Mouse (Mus musculus) intestine, embryonic 15.5 days (tissue): Measurements from ENCODE around the gene Itga1. TPM values are rescaled to one million over a fixed set of nuclear protein-coding genes. Genes with fewer than 3 reads are reported as not detected.
A peak's percentile ranks its signal among the peaks of the same experiment; 100 is the strongest.

Experiments used
- ATAC-seq: fragments of 200-750 bp; cut with Nextera tagmentation; 2 replicates; pipeline ENCODE4 v1.8.0; 2017; ENCODE audit warnings: moderate TSS enrichment, moderate library complexity
- H3K27ac ChIP-seq: fragments of 300-500 bp; sonication (generic); 2 replicates; pipeline ENCODE4 v1.5.1; 2015; ENCODE audit warnings: mild to moderate bottlenecking, inconsistent platforms
- H3K27me3 ChIP-seq: fragments of 300-500 bp; sonication (generic); replicated peaks from 2 replicates; pipeline ENCODE4 v1.6.1; 2015; ENCODE audit warnings: inconsistent platforms
- H3K36me3 ChIP-seq: fragments of 300-500 bp; sonication (generic); 2 replicates; pipeline ENCODE4 v1.6.1; 2015; ENCODE audit warnings: inconsistent platforms
- H3K4me1 ChIP-seq: fragments of 300-500 bp; sonication (generic); replicated peaks from 2 replicates; pipeline ENCODE4 v1.6.1; 2015; ENCODE audit warnings: inconsistent platforms
- H3K4me2 ChIP-seq: fragments of 300-500 bp; sonication (generic); replicated peaks from 2 replicates; pipeline ENCODE4 v1.6.1; 2015; ENCODE audit warnings: mild to moderate bottlenecking, inconsistent platforms
- H3K4me3 ChIP-seq: fragments of 300-500 bp; sonication (generic); replicated peaks from 2 replicates; pipeline ENCODE4 v1.5.1; 2015; ENCODE audit warnings: inconsistent platforms
- H3K9ac ChIP-seq: fragments of 300-500 bp; sonication (generic); 2 replicates; pipeline ENCODE4 v1.6.1; 2015; ENCODE audit warnings: inconsistent platforms
- H3K9me3 ChIP-seq: fragments of 300-500 bp; sonication (generic); 2 replicates; pipeline ENCODE4 v1.6.1; 2016; ENCODE audit warnings: inconsistent platforms
- WGBS: fragments of 180-500 bp; shearing (Covaris S2); methylation state at CpG from one replicate; pipeline ENCODE4 v1.1.7; 2015; 5-methylcytosine and 5-hydroxymethylcytosine counted together
- polyA plus RNA-seq: library from polyadenylated mRNA; unstranded; fragments of >200 nt; fragmentation: Nextera tagmentation; extraction: Ambion mirVana; gene quantifications from 2 replicates; pipeline ENCODE4 v1.2.1, GENCODE M21; 2015

The Itga1 gene
- polyA plus RNA-seq, 1 experiment from 2014 or later = 18.0 TPM

DNA sequence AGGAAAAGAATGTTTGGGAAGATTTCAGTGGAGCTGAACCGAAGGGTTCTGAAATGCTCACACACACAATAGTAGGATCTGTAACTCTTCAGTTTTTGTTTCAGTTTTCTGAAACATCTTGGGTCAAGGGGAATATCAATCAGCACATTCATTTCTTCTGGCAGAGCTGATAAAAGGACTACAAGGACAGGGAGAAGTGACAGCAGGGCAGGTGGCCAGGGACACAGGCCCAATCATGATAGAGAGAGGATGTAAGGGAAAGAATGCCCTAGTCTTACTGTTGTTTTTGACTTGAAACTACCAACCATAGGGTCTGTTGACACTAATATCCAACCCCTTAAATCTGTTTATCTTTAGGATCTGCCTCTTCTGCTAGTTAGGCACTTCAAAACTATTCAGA, 22.8 kb upstream of the Itga1 start:
- H3K4me3 ChIP-seq = no peak overlapping the region
- no peaks in the 10 kb centered on the region for H3K4me1 ChIP-seq
- no peak overlapping the region for H3K4me2 ChIP-seq
- no peaks in the 10 kb centered on the region for H3K27me3 ChIP-seq
- no peaks in the 10 kb centered on the region for H3K9me3 ChIP-seq
- 79% methylated on average over 1 of the region's 1 CpGs for WGBS
- no peak overlapping the region for H3K27ac ChIP-seq
- ATAC-seq = no peak
- H3K36me3 ChIP-seq = no peaks in the 10 kb centered on the region
- H3K9ac ChIP-seq = no peak overlapping the region

DNA sequence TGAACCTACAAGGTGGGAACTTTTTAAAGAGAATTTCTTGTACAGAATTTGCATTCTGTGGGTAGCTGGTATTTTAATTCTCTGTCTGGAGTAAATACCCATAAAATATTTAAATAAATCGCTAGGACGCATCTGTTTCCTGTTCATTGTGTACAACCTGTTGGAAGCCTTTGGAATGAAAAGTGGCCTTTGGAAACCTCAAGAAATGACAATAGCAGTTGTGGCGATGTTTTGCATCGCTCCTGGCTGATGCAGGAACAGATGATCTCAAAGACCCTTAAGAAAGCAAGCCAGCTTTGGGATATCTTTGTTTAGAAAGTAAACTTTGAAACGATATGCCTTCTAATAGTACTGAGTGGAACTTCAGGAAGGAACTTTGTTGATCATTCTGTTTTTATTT, 17.0 kb upstream of the Itga1 start:
- no peak for ATAC-seq
- Histone ChIP-seq H3K27me3 (no peaks in the 10 kb centered on the region), H3K4me2 (no peak overlapping the region), H3K9me3 (no peaks in the 10 kb centered on the region), H3K9ac (no peak overlapping the region), H3K27ac (no peak overlapping the region), H3K36me3 (no peaks in the 10 kb centered on the region), H3K4me3 (no peak overlapping the region), H3K4me1 (no peaks in the 10 kb centered on the region)
- 68% methylated on average over 5 of the region's 5 CpGs for WGBS

DNA sequence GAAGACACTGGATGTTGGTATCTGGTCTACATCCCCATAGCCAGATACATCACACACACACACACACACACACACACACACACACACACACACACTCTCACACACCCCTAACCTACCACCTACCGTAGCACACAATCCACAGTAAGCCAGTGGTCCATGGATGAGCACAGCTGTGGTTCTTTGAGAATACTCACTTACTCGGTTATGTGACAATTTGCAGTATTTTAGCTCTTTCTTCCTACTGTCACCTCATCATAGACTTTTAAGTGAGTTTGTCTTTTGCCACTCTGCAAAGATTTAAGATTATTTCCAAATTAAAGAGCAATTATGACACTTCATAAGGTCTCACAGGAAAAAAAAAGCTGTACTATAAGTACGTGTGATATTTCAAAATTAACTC, 16.4 kb upstream of the Itga1 start:
- WGBS = 85% methylated on average over 3 of the region's 3 CpGs
- no peak overlapping the region for H3K4me2 ChIP-seq
- ATAC-seq = no peak
- H3K4me1 ChIP-seq = no peaks in the 10 kb centered on the region
- no peak overlapping the region for H3K9ac ChIP-seq
- no peaks in the 10 kb centered on the region for H3K36me3 ChIP-seq
- no peak overlapping the region for H3K4me3 ChIP-seq
- H3K9me3 ChIP-seq = no peaks in the 10 kb centered on the region
- H3K27ac ChIP-seq = no peak overlapping the region
- H3K27me3 ChIP-seq = no peaks in the 10 kb centered on the region

DNA sequence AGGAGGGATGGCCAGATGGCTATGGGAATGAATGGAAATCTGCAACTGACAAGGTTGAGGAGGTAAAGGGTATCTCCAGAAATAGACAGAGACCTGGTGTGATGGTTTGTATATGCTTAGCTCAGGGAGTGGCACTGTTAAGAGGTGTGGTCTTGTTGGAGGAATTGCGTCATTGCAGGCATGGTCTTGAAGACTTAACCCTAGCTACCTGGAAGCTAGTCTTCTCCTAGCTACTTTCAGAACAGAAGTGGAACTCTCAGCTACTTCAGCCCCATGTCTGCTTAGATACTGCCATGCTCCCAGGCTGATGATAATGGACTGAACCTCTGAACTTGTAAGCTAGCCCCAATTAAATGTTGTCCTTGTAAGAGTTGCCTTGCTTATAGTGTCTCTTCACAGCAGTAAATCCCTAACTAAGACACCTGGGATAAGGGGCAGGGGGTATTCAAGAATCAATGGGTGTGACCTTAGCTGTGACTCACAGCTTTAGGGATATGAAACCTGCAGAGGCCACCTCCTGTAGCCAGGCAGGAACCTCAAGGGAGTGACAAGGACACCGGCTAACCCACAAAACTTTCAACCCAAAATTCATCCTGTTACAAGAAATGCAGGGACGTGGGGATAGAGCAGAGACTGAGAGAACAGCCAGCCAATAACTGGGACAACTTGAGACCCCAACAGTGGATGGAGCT, 15.3 kb upstream of the Itga1 start:
- no peaks in the 10 kb centered on the region for H3K27me3 ChIP-seq
- H3K9ac ChIP-seq = no peak overlapping the region
- no peaks in the 10 kb centered on the region for H3K9me3 ChIP-seq
- H3K4me2 ChIP-seq = no peak overlapping the region
- no peaks in the 10 kb centered on the region for H3K4me1 ChIP-seq
- 83% methylated on average over 3 of the region's 3 CpGs for WGBS
- ATAC-seq = no peak
- no peak overlapping the region for H3K4me3 ChIP-seq
- no peak overlapping the region for H3K27ac ChIP-seq
- H3K36me3 ChIP-seq = no peaks in the 10 kb centered on the region

DNA sequence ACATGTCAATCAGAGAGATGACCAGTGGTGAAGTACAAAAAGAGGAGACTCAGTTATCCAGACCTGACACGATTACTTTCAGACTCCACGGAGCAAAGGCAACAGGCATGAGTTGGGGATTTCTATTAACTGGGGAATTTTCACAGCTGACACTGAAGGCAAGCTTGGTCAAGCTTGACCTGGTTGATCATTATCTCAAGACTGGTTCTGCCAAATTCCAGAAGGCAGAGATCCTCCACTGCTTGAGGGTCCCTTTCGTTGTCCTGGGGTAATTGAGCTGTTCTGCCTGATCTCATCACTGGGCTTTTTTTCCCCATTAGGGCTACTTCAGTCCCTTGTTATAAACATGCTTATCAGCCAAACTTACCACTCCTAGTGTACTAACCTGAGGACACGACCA, 7.9 kb upstream of the Itga1 start:
- no peak overlapping the region for H3K9ac ChIP-seq
- no peak for ATAC-seq
- no peaks in the 10 kb centered on the region for H3K9me3 ChIP-seq
- H3K27ac ChIP-seq = no peak overlapping the region
- no peak overlapping the region for H3K4me3 ChIP-seq
- H3K36me3 ChIP-seq = no peaks in the 10 kb centered on the region
- no peaks in the 10 kb centered on the region for H3K4me1 ChIP-seq
- H3K4me2 ChIP-seq = no peak overlapping the region
- H3K27me3 ChIP-seq = no peaks in the 10 kb centered on the region
- 61% methylated on average over 4 of the region's 4 CpGs for WGBS

DNA sequence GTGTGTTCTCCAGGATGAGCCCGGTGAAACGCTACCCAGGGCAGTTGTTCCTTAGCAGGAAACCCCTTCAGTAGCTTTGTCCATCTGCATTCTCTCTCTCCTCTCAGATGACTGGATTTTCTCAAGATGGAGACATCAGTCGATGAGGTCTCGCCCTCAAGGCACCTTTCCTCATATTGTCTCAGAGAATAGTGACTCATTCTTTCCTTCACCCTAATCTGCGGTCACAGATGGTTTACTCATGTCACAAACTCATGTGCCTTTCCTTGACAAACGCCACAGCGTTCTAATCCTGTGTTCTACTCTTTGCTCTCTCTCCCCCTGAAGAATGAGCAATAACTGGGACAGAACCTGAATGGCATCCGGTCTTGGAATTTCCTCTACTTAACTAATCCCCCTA, 5.7 kb upstream of the Itga1 start:
- WGBS = 77% methylated on average over 8 of the region's 8 CpGs
- Histone ChIP-seq H3K4me2 (no peak overlapping the region), H3K4me1 (no peaks in the 10 kb centered on the region), H3K27me3 (no peaks in the 10 kb centered on the region), H3K36me3 (no peaks in the 10 kb centered on the region), H3K27ac (no peak overlapping the region), H3K9me3 (no peaks in the 10 kb centered on the region), H3K4me3 (no peak overlapping the region), H3K9ac (no peak overlapping the region)
- ATAC-seq = no peak

DNA sequence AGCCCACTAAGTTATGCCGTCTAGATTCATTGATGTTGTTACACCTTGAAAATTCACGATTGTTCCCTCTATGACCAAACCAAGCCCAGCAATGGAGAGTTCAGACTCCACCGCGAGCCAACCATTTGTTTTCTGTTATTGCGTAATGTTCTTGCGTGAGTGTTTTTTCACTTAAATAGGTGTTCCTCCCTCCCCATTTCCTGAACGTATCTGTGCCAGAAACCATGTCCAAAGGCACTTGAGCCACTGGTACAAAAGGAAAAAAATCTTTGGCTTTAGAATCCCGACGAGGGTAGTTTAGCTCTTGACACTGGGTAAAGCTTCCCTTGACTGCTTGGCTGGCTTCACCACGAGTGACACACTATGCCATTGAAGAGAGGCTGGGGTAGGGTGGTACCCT, 4.4 kb upstream of the Itga1 start:
- no peak overlapping the region for H3K4me2 ChIP-seq
- H3K4me3 ChIP-seq = no peak overlapping the region
- H3K4me1 ChIP-seq = 0 out of 2 replicates have a peak, but pooled peaks cover 3% of the 10 kb centered on the region
- H3K36me3 ChIP-seq = no peaks in the 10 kb centered on the region
- no peak overlapping the region for H3K9ac ChIP-seq
- WGBS = 83% methylated on average over 10 of the region's 10 CpGs
- H3K9me3 ChIP-seq = no peaks in the 10 kb centered on the region
- no peaks in the 10 kb centered on the region for H3K27me3 ChIP-seq
- no peak overlapping the region for H3K27ac ChIP-seq
- ATAC-seq = no peak

DNA sequence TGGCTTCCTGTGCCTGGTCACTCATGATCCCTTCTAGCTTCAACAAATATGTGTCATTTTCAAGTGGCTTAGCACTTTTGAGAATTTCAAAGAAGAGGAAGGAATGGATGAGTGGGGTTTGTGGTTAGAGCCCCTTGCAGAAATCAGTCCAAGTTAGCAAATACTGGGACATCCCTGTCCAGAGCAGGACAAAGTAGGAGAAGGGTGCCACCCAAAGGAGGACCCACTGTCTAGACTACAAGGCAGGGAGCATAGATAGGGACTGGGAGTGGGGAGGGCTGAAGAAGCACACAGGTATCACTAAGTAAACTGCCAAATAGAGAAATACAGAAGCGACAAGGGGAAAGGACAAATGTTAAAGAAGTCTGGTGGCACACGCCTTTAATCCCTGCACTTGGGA, 990 bp upstream of the Itga1 start:
- no peaks in the 10 kb centered on the region for H3K9me3 ChIP-seq
- H3K4me2 ChIP-seq = no peak overlapping the region
- H3K36me3 ChIP-seq = no peaks in the 10 kb centered on the region
- H3K27ac ChIP-seq = no peak overlapping the region
- 90% methylated on average over 2 of the region's 2 CpGs for WGBS
- H3K27me3 ChIP-seq = no peaks in the 10 kb centered on the region
- 0 out of 2 replicates have a peak, but pooled peaks cover 3% of the 10 kb centered on the region for H3K4me1 ChIP-seq
- H3K9ac ChIP-seq = no peak overlapping the region
- no peak for ATAC-seq
- no peak overlapping the region for H3K4me3 ChIP-seq

DNA sequence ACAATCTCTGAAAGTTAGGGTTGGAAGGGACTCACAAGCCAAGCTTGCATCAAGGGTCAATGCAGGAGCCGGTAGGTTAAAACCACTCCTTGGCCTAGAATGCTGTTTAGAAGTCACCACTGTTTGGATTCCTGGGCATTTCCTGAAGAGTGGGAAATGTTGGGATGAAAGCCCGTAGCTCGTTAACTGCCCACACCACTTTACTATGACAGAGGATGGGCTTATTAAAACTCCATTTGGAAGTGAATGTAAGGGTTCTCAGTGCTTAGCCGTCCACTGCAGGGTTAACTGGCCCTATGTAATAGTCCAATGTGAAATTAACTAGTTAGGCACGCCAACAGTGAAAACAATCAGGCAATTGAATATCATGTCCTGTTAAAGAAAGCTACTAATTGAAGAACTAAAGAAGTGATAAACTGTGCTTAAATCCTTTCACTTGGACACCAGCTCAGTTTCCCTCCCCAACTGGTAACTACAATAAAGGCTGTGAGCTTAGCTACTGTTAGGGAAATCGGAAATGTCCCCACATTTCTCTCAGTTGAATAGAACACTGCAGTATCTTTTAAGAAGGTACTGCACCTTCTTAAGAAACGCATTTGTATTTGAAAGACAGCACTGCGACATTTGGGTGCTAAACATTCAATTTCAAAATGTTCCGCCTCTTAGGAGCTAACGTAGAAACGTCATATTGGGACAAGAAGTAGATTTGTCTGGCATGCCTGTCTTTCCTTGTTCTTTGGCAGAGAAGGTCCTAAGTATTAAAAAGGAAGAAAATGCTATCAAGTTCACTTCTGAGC, 1.2 kb downstream of the Itga1 start:
- no peak for ATAC-seq
- H3K9ac ChIP-seq = peak overlapping the region; percentile 63; the same call in 1 of the 2 replicates
- H3K4me3 ChIP-seq = peak overlapping the region; percentile 56
- no peaks in the 10 kb centered on the region for H3K27me3 ChIP-seq
- H3K4me1 ChIP-seq = 0 out of 2 replicates have a peak, but pooled peaks cover 5% of the 10 kb centered on the region
- 40% methylated on average over 11 of the region's 11 CpGs for WGBS
- peak overlapping the region; percentile 86 for H3K4me2 ChIP-seq
- H3K36me3 ChIP-seq = no peaks in the 10 kb centered on the region
- peak overlapping the region; percentile 84; the same call in 1 of the 2 replicates for H3K27ac ChIP-seq
- no peaks in the 10 kb centered on the region for H3K9me3 ChIP-seq

DNA sequence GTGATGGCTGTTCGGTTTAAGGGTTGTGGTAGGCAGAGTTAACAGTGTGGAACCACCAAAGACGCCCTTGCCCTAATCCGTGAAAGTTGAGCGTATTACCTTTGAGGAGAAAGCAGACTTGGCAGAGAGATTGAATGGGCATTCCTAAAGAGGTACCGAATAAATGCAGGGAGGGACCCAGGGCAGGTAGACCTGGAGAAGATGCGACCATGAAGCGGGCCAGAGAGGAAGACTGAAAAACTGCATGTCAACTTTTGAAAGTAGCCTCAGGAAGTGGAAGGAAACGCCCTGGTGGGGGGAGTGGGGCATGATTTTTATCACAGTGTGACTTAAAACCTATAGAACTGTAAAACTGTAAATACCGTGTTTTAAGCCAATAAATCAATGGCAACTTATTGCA, 2.4 kb downstream of the Itga1 start:
- no peak overlapping the region for H3K9ac ChIP-seq
- no peaks in the 10 kb centered on the region for H3K9me3 ChIP-seq
- no peaks in the 10 kb centered on the region for H3K27me3 ChIP-seq
- 92% methylated on average over 9 of the region's 9 CpGs for WGBS
- no peak overlapping the region for H3K4me2 ChIP-seq
- no peak overlapping the region for H3K4me3 ChIP-seq
- ATAC-seq = no peak
- H3K27ac ChIP-seq = no peak overlapping the region
- H3K4me1 ChIP-seq = 0 out of 2 replicates have a peak, but pooled peaks cover 5% of the 10 kb centered on the region
- H3K36me3 ChIP-seq = no peaks in the 10 kb centered on the region

DNA sequence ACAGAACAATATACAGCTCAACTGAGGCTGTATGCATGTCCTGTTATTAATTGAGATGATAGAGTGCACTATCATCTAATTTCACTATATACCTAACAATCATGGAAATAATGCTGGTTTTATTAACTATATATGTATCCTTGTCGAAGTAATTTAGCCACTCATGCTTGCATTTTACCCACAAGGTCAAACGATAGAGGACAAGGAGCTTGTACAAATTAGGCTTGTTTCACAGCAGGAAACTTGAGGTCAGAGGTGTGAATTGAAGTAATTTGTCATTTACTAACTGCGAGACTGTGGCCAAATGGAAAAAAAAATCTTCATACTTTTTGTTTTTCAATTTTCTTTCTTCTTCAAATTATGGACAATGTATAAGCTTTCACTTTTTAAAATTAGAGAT, 3.5 kb downstream of the Itga1 start:
- H3K27ac ChIP-seq = no peak overlapping the region
- H3K4me2 ChIP-seq = no peak overlapping the region
- H3K4me3 ChIP-seq = no peak overlapping the region
- H3K36me3 ChIP-seq = no peaks in the 10 kb centered on the region
- no peaks in the 10 kb centered on the region for H3K27me3 ChIP-seq
- ATAC-seq = no peak
- WGBS = 81% methylated on average over 3 of the region's 3 CpGs
- H3K9ac ChIP-seq = no peak overlapping the region
- H3K4me1 ChIP-seq = 0 out of 2 replicates have a peak, but pooled peaks cover 5% of the 10 kb centered on the region
- H3K9me3 ChIP-seq = no peaks in the 10 kb centered on the region

DNA sequence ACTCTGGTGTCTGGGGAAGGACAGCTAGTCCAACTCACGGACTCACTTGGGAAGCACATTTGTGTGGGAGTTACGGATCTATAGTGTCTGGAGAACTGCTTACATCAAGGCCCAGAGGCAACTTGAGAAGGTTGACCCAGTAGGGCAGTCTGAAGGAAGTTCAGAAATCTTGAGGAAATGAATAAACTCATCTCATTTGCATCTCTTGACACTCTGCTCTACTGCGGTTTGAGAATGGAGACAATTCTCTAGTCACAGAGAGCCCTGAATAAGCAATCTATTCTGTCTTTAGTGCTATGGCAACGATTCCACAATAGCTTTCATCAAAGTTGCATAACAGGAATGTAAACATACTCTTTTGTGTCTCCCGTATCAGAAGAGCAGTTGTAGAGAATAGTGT, 4.8 kb downstream of the Itga1 start:
- Histone ChIP-seq H3K9ac (no peak overlapping the region), H3K4me2 (no peak overlapping the region), H3K9me3 (no peaks in the 10 kb centered on the region), H3K36me3 (no peaks in the 10 kb centered on the region), H3K27me3 (no peaks in the 10 kb centered on the region), H3K4me3 (no peak overlapping the region), H3K4me1 (0 out of 2 replicates have a peak, but pooled peaks cover 3% of the 10 kb centered on the region), H3K27ac (no peak overlapping the region)
- no peak for ATAC-seq
- WGBS = 64% methylated on average over 5 of the region's 5 CpGs

DNA sequence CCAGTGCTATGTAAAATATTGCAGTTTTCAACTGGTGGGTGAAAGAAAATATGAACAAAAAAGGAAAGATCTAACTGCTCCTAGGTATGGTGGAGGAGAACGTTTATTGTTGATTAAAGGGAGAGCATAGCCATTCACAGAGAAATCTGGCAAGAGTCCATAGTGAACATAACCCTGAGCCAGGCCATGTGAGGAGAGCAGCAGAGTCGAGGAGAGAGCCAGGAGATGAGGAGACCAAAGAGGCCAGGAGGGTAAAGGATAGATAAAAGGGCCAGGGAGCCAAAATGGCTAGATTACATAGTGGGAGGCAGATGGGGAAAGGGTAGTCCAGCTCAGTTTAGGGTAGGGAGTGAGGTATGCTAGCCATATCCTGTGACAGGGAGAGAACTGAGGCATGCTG, 5.5 kb downstream of the Itga1 start:
- no peak overlapping the region for H3K4me3 ChIP-seq
- no peak overlapping the region for H3K4me2 ChIP-seq
- no peaks in the 10 kb centered on the region for H3K36me3 ChIP-seq
- WGBS = 37% methylated on average over 2 of the region's 2 CpGs
- H3K27me3 ChIP-seq = no peaks in the 10 kb centered on the region
- no peak for ATAC-seq
- no peak overlapping the region for H3K9ac ChIP-seq
- H3K9me3 ChIP-seq = no peaks in the 10 kb centered on the region
- H3K27ac ChIP-seq = no peak overlapping the region
- 0 out of 2 replicates have a peak, but pooled peaks cover 3% of the 10 kb centered on the region for H3K4me1 ChIP-seq
